Mouse (Mus musculus) testis, adult 2 months (tissue): Measurements from ENCODE around the gene Tspan9. TPM values are rescaled to one million over a fixed set of nuclear protein-coding genes. Genes with fewer than 3 reads are reported as not detected.

ENCODE experiments used
- H3K27ac ChIP-seq: fragments of 200-500 bp; 2 replicates; pipeline ENCODE4 v1.5.1; 2012; ENCODE audit warnings: low read depth, low read length; ENCODE audit not compliant: control insufficient read depth, insufficient read depth
- H3K27me3 ChIP-seq: fragments of 200-500 bp; 2 replicates; pipeline ENCODE4 v1.6.1; 2012; ENCODE audit warnings: mild to moderate bottlenecking, low read length, moderate library complexity; ENCODE audit not compliant: control insufficient read depth, insufficient read depth
- H3K36me3 ChIP-seq: fragments of 200-500 bp; 2 replicates; pipeline ENCODE4 v1.6.1; 2012; ENCODE audit warnings: mild to moderate bottlenecking, low read length; ENCODE audit not compliant: control insufficient read depth, insufficient read depth
- H3K4me1 ChIP-seq: fragments of 200-500 bp; 2 replicates; pipeline ENCODE4 v1.6.1; 2012; ENCODE audit warnings: low read length; ENCODE audit not compliant: control insufficient read depth, insufficient read depth
- H3K4me3 ChIP-seq: fragments of 200-500 bp; 2 replicates; pipeline ENCODE4 v1.5.1; 2012; ENCODE audit warnings: low read depth, mild to moderate bottlenecking, low read length, moderate library complexity, mixed read lengths; ENCODE audit not compliant: control insufficient read depth
- CTCF ChIP-seq: fragments of 200-500 bp; IDR thresholded peaks from 2 replicates; pipeline ENCODE4 v1.5.1; 2012; ENCODE audit warnings: low read depth, mild to moderate bottlenecking, inconsistent platforms, low read length, moderate library complexity; ENCODE audit not compliant: control insufficient read depth, insufficient read depth, insufficient replicate concordance
- POLR2A ChIP-seq: fragments of 200-500 bp; IDR thresholded peaks from 2 replicates; pipeline ENCODE4 v1.6.1; 2012; ENCODE audit warnings: low read depth, mild to moderate bottlenecking, inconsistent platforms, low read length, moderate library complexity; ENCODE audit not compliant: control insufficient read depth
- polyA plus RNA-seq: library from polyadenylated mRNA; depleted of rRNA; stranded (reverse); fragments of >200 nt; gene quantifications from 2 replicates; pipeline ENCODE4 v1.2.3, GENCODE M21; 2012

The Tspan9 gene
- polyA plus RNA-seq, 1 experiment: 3.5 TPM

- no peaks in the 10 kb centered on the region; the same call in 1 of the 2 replicates for H3K4me1 ChIP-seq
- H3K4me3 ChIP-seq: no peak overlapping the region
- H3K36me3 ChIP-seq: no peaks in the 10 kb centered on the region
- TF ChIP-seq CTCF: no peak
- TF ChIP-seq POLR2A: no peak
- no peaks in the 10 kb centered on the region for H3K27me3 ChIP-seq
- no peak overlapping the region for H3K27ac ChIP-seq
These were observed 154.4 kb downstream of the Tspan9 start for GRCm38 (mm10) chr6:127988944-127989494.

- Histone ChIP-seq H3K27me3 (no peaks in the 10 kb centered on the region), H3K4me3 (no peak overlapping the region), H3K4me1 (no peaks in the 10 kb centered on the region; the same call in 1 of the 2 replicates), H3K27ac (no peak overlapping the region), H3K36me3 (no peaks in the 10 kb centered on the region)
- TF ChIP-seq POLR2A: no peak
- TF ChIP-seq CTCF: no peak
These were observed 156.0 kb downstream of the Tspan9 start for GRCm38 (mm10) chr6:127987374-127987773.

GRCm38 (mm10) chr6:127986357-127986756, 157.0 kb downstream of the Tspan9 start:
- no peaks in the 10 kb centered on the region for H3K27me3 ChIP-seq
- no peak overlapping the region for H3K27ac ChIP-seq
- TF ChIP-seq CTCF: no peak
- TF ChIP-seq POLR2A: no peak
- H3K4me3 ChIP-seq: no peak overlapping the region
- H3K36me3 ChIP-seq: no peaks in the 10 kb centered on the region
- peaks cover 2% of the 10 kb centered on the region for H3K4me1 ChIP-seq

- Histone ChIP-seq H3K27ac (no peak overlapping the region), H3K4me3 (no peak overlapping the region), H3K4me1 (peaks cover 16% of the 10 kb centered on the region), H3K27me3 (no peaks in the 10 kb centered on the region), H3K36me3 (no peaks in the 10 kb centered on the region)
- TF ChIP-seq POLR2A (no peak), CTCF (no peak)
These were observed 162.2 kb downstream of the Tspan9 start for GRCm38 (mm10) chr6:127981176-127981575.

GRCm38 (mm10) chr6:127980381-127981045, 162.9 kb downstream of the Tspan9 start:
- no peak overlapping the region for H3K27ac ChIP-seq
- TF ChIP-seq CTCF (no peak), POLR2A (no peak)
- no peak overlapping the region for H3K4me3 ChIP-seq
- peaks cover 16% of the 10 kb centered on the region for H3K4me1 ChIP-seq
- H3K36me3 ChIP-seq: no peaks in the 10 kb centered on the region
- H3K27me3 ChIP-seq: no peaks in the 10 kb centered on the region

- Histone ChIP-seq H3K4me3 (no peak overlapping the region), H3K27ac (no peak overlapping the region), H3K4me1 (peaks cover 16% of the 10 kb centered on the region), H3K36me3 (no peaks in the 10 kb centered on the region), H3K27me3 (no peaks in the 10 kb centered on the region)
- TF ChIP-seq CTCF (no peak), POLR2A (no peak)
These were observed 163.6 kb downstream of the Tspan9 start for GRCm38 (mm10) chr6:127979831-127980230.

GRCm38 (mm10) chr6:127978941-127979340, 164.5 kb downstream of the Tspan9 start:
- H3K4me3 ChIP-seq: no peak overlapping the region
- peaks cover 16% of the 10 kb centered on the region for H3K4me1 ChIP-seq
- no peak overlapping the region for H3K27ac ChIP-seq
- no peaks in the 10 kb centered on the region for H3K27me3 ChIP-seq
- no peaks in the 10 kb centered on the region for H3K36me3 ChIP-seq
- TF ChIP-seq POLR2A (no peak), CTCF (no peak)
